Comparison of ENCODE assay signal across 22 mouse cellular contexts in genomic region chr8:114507404-114507803, GRCm38 (mm10).
DNase-seq lines count a peak whose midpoint lies in the region; ATAC-seq lines count a peak whose summit lies in the region.
"Had no signal": no experiment of that assay in that cellular context is flagged by ENCODE, and none has a peak within 500 bp of the region (broad histone marks: within the 10 kb centered on the region; RNA-seq: fewer than 3 reads in every experiment).

No protein-coding gene starts in this region.

- H3K36me3 ChIP-seq in forebrain, embryonic 11.5 days (ENCODE audit: control insufficient read depth, insufficient read depth, low read length): no peaks in the 10 kb centered on the region
- H3K36me3 ChIP-seq in forebrain, embryonic 13.5 days (ENCODE audit: poor library complexity, severe bottlenecking): no peaks in the 10 kb centered on the region
- no peaks in the 10 kb centered on the region for H3K36me3 ChIP-seq in hindbrain, embryonic 14.5 days (replicated peaks; ENCODE audit: control insufficient read depth, insufficient read depth)
- no peaks in the 10 kb centered on the region for H3K36me3 ChIP-seq in hindbrain, embryonic 10.5 days
- H3K36me3 ChIP-seq in midbrain, embryonic 11.5 days (ENCODE audit: control insufficient read depth, insufficient read depth, low read length): no peaks in the 10 kb centered on the region
- H3K36me3 ChIP-seq in midbrain, embryonic 14.5 days (ENCODE audit: control insufficient read depth, insufficient read depth, low read length): no peaks in the 10 kb centered on the region
- H3K36me3 ChIP-seq: embryonic facial prominence, embryonic 12.5 days; embryonic facial prominence, embryonic 15.5 days; forebrain, embryonic 15.5 days; hindbrain, embryonic 15.5 days; intestine, embryonic 15.5 days had no signal

- no peaks in the 10 kb centered on the region for H3K27me3 ChIP-seq in forebrain, embryonic 11.5 days (ENCODE audit: control insufficient read depth, insufficient read depth, low read length)
- H3K27me3 ChIP-seq in forebrain, embryonic 13.5 days: peaks cover 52% of the 10 kb centered on the region
- H3K27me3 ChIP-seq in hindbrain, embryonic 14.5 days (ENCODE audit: control insufficient read depth, insufficient read depth, low read length): no peaks in the 10 kb centered on the region
- H3K27me3 ChIP-seq in hindbrain, embryonic 10.5 days (ENCODE audit: insufficient read depth, poor library complexity, severe bottlenecking): no peaks in the 10 kb centered on the region
- no peaks in the 10 kb centered on the region for H3K27me3 ChIP-seq in midbrain, embryonic 11.5 days (ENCODE audit: control insufficient read depth, insufficient read depth, low read length)
- H3K27me3 ChIP-seq in midbrain, embryonic 14.5 days (ENCODE audit: control insufficient read depth, insufficient read depth, low read length): no peaks in the 10 kb centered on the region
- H3K27me3 ChIP-seq: embryonic facial prominence, embryonic 12.5 days; hindbrain, embryonic 15.5 days; intestine, embryonic 15.5 days; Patski had no signal

- H3K9me3 ChIP-seq in forebrain, embryonic 11.5 days (ENCODE audit: control insufficient read depth, low read length): no peaks in the 10 kb centered on the region
- no peaks in the 10 kb centered on the region for H3K9me3 ChIP-seq in forebrain, embryonic 13.5 days (replicated peaks)
- H3K9me3 ChIP-seq in hindbrain, embryonic 14.5 days (ENCODE audit: control insufficient read depth, low read length): no peaks in the 10 kb centered on the region
- H3K9me3 ChIP-seq in hindbrain, embryonic 10.5 days: no peaks in the 10 kb centered on the region
- no peaks in the 10 kb centered on the region for H3K9me3 ChIP-seq in midbrain, embryonic 11.5 days (ENCODE audit: control insufficient read depth, low read length)
- H3K9me3 ChIP-seq in midbrain, embryonic 14.5 days (ENCODE audit: control insufficient read depth, low read length): no peaks in the 10 kb centered on the region
- H3K9me3 ChIP-seq: embryonic facial prominence, embryonic 12.5 days; embryonic facial prominence, embryonic 15.5 days; forebrain, embryonic 15.5 days; hindbrain, embryonic 15.5 days; intestine, embryonic 15.5 days had no signal

- no peak for ATAC-seq in forebrain, embryonic 11.5 days (replicated peaks; ENCODE audit: low FRiP score)
- ATAC-seq in forebrain, embryonic 13.5 days: no peak
- no peak for ATAC-seq in hindbrain, embryonic 14.5 days (ENCODE audit: low FRiP score)
- no peak for ATAC-seq in midbrain, embryonic 11.5 days (ENCODE audit: low FRiP score)
- no peak for ATAC-seq in midbrain, embryonic 14.5 days (ENCODE audit: low FRiP score, low TSS enrichment)
- ATAC-seq: forebrain, embryonic 15.5 days; intestine, embryonic 15.5 days; Patski had no signal

- 70% methylated on average over 7 of the region's 7 CpGs for WGBS in forebrain, embryonic 11.5 days
- WGBS in forebrain, embryonic 13.5 days: 32% methylated on average over 7 of the region's 7 CpGs
- 27% methylated on average over 7 of the region's 7 CpGs for WGBS in hindbrain, embryonic 14.5 days
- WGBS in hindbrain, embryonic 10.5 days: 88% methylated on average over 7 of the region's 7 CpGs
- 83% methylated on average over 7 of the region's 7 CpGs for WGBS in midbrain, embryonic 11.5 days
- WGBS in midbrain, embryonic 14.5 days: 40% methylated on average over 7 of the region's 7 CpGs

- no peak overlapping the region for H3K4me3 ChIP-seq in forebrain, embryonic 11.5 days (ENCODE audit: low read depth, low read length)
- no peak overlapping the region for H3K4me3 ChIP-seq in forebrain, embryonic 13.5 days
- H3K4me3 ChIP-seq in hindbrain, embryonic 14.5 days (replicated peaks; ENCODE audit: low read length): no peak overlapping the region
- no peak overlapping the region for H3K4me3 ChIP-seq in hindbrain, embryonic 10.5 days
- H3K4me3 ChIP-seq in midbrain, embryonic 11.5 days (ENCODE audit: low read depth, low read length): no peak overlapping the region
- H3K4me3 ChIP-seq in midbrain, embryonic 14.5 days (replicated peaks; ENCODE audit: low read depth, low read length): no peak overlapping the region
- H3K4me3 ChIP-seq: embryonic facial prominence, embryonic 12.5 days; embryonic facial prominence, embryonic 15.5 days; forebrain, embryonic 15.5 days; hindbrain, embryonic 15.5 days; intestine, embryonic 15.5 days had no signal

- H3K4me2 ChIP-seq in forebrain, embryonic 11.5 days (ENCODE audit: low read depth, low read length, severe bottlenecking): no peak overlapping the region
- no peak overlapping the region for H3K4me2 ChIP-seq in forebrain, embryonic 13.5 days
- H3K4me2 ChIP-seq in hindbrain, embryonic 14.5 days (replicated peaks): no peak overlapping the region
- no peak overlapping the region for H3K4me2 ChIP-seq in midbrain, embryonic 11.5 days
- H3K4me2 ChIP-seq in midbrain, embryonic 14.5 days (ENCODE audit: low read length): no peak overlapping the region
- H3K4me2 ChIP-seq: embryonic facial prominence, embryonic 12.5 days; embryonic facial prominence, embryonic 15.5 days; forebrain, embryonic 15.5 days; heart, embryonic 11.5 days; hindbrain, embryonic 15.5 days; intestine, embryonic 15.5 days had no signal

- H3K27ac ChIP-seq in forebrain, embryonic 11.5 days (ENCODE audit: low read depth, low read length): no peak overlapping the region
- H3K27ac ChIP-seq in forebrain, embryonic 13.5 days: no peak overlapping the region
- H3K27ac ChIP-seq in hindbrain, embryonic 14.5 days: no peak overlapping the region
- H3K27ac ChIP-seq in hindbrain, embryonic 10.5 days: no peak overlapping the region
- H3K27ac ChIP-seq in midbrain, embryonic 11.5 days (ENCODE audit: low read depth, low read length): no peak overlapping the region
- H3K27ac ChIP-seq in midbrain, embryonic 14.5 days (replicated peaks; ENCODE audit: low read depth, low read length): no peak overlapping the region
- H3K27ac ChIP-seq: embryonic facial prominence, embryonic 12.5 days; embryonic facial prominence, embryonic 15.5 days; forebrain, embryonic 15.5 days; hindbrain, embryonic 15.5 days; intestine, embryonic 15.5 days had no signal

- peaks cover 2% of the 10 kb centered on the region; the same call in 1 of the 2 replicates for H3K4me1 ChIP-seq in forebrain, embryonic 11.5 days (replicated peaks; ENCODE audit: control insufficient read depth, insufficient read depth, low read length)
- H3K4me1 ChIP-seq in forebrain, embryonic 13.5 days: peaks cover 28% of the 10 kb centered on the region
- peaks cover 12% of the 10 kb centered on the region for H3K4me1 ChIP-seq in hindbrain, embryonic 14.5 days (replicated peaks; ENCODE audit: control insufficient read depth, insufficient read depth, low read length)
- peaks cover 18% of the 10 kb centered on the region for H3K4me1 ChIP-seq in hindbrain, embryonic 10.5 days (replicated peaks)
- H3K4me1 ChIP-seq in midbrain, embryonic 11.5 days (ENCODE audit: control insufficient read depth, insufficient read depth, low read length): no peaks in the 10 kb centered on the region; the same call in 1 of the 2 replicates
- H3K4me1 ChIP-seq in midbrain, embryonic 14.5 days (ENCODE audit: control insufficient read depth, insufficient read depth, low read length): peaks cover 25% of the 10 kb centered on the region

- peak; percentile 22 for DNase-seq in forebrain, embryonic 11.5 days (ENCODE audit: low spot score)
- peak; percentile 57 for DNase-seq in hindbrain, embryonic 14.5 days (ENCODE audit: low spot score)
- no peak for DNase-seq in hindbrain, embryonic 10.5 days (ENCODE audit: low spot score)
- DNase-seq in midbrain, embryonic 11.5 days (ENCODE audit: low spot score, missing footprints): peak; percentile 59
- DNase-seq in midbrain, embryonic 14.5 days: no peak
- peak; percentile 83 for DNase-seq in Muller cell, postnatal 12 days (ENCODE audit: inconsistent ontology term)
- no peak for DNase-seq in kidney, postnatal 36 days
- DNase-seq: adrenal gland, postnatal 10 days; adrenal gland, postnatal 36 days; cerebellum, adult 11 months; cerebellum, adult 2 months; cerebellum, adult 9-11 months; cerebellum, postnatal 25 days; gastrocnemius, postnatal 25 days had no signal

- H3K9ac ChIP-seq in forebrain, embryonic 11.5 days (ENCODE audit: low read length): no peak overlapping the region
- H3K9ac ChIP-seq in forebrain, embryonic 13.5 days: no peak overlapping the region
- no peak overlapping the region for H3K9ac ChIP-seq in hindbrain, embryonic 14.5 days
- no peak overlapping the region for H3K9ac ChIP-seq in midbrain, embryonic 11.5 days (ENCODE audit: low read length)
- no peak overlapping the region for H3K9ac ChIP-seq in midbrain, embryonic 14.5 days (replicated peaks; ENCODE audit: low read length)
- H3K9ac ChIP-seq: embryonic facial prominence, embryonic 12.5 days; embryonic facial prominence, embryonic 15.5 days; forebrain, embryonic 15.5 days; hindbrain, embryonic 15.5 days; intestine, embryonic 15.5 days had no signal

Comparison
In these comparisons a context has a peak if more than half of its experiments do, and no peak if none do; other contexts are left out.
1. DNase-seq: peak in forebrain, embryonic 11.5 days (single experiment), hindbrain, embryonic 14.5 days (single experiment), midbrain, embryonic 11.5 days (single experiment) and Muller cell, postnatal 12 days (single experiment); none in hindbrain, embryonic 10.5 days (single experiment), midbrain, embryonic 14.5 days (single experiment) and kidney, postnatal 36 days (0 of 2).